Mouse (Mus musculus): ENCODE data around the gene Akap6. TPM values are rescaled to one million over a fixed set of nuclear protein-coding genes. Genes with fewer than 3 reads are reported as not detected.

Akap6 gene
- polyA plus RNA-seq, 1 experiment from 2014 or later: 27.2 TPM

DNA sequence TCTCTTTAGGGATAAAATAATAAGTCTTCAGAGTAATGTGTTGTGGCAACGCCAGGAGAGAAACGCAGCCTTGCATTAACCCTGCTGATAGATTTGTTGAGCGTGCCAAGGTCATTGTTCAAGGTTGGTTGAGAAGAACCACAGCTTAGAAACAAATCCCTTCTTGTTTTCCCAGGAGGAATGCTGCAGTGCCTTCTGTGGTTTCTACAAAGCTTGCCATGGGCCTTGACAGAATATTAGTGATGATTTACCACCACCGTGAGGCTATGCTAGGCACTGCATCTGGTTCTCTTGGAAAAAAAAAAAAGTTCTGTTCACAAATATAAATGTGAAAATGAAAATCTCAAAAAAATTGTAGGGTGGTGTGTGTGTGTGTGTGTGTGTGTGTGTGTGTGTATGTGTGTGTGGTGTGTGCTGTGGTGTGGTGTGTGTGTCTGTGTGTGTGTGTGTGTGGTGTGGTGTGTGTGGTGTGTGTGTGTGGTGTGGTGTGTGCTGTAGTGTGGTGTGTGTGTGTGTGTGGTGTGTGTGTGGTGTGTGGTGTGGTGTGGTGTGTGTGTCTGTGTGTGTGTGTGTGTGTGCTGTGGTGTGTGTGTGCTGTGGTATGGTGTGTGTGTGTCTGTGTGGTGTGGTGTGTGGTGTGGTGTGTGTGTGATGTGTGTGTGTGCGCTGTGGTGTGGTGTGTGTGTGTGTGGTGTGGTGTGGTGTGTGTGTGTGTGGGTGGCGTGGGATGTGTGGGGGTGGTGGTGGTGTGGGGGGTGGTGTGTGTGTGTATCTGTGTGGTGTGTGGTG, 196.7 kb downstream of the Akap6 start:
- Histone ChIP-seq H3K9me3 (no peaks in the 10 kb centered on the region), H3K9ac (no peak overlapping the region), H3K4me3 (no peak overlapping the region), H3K4me2 (no peak overlapping the region), H3K36me3 (no peaks in the 10 kb centered on the region), H3K4me1 (replicated peaks) (peaks cover 37% of the 10 kb centered on the region), H3K27me3 (no peaks in the 10 kb centered on the region), H3K27ac (replicated peaks) (no peak overlapping the region; the same call in 1 of the 2 replicates)
- ATAC-seq (ENCODE audit: low read depth): peak; percentile 55
- 45% methylated on average over 6 of the region's 6 CpGs for WGBS

DNA sequence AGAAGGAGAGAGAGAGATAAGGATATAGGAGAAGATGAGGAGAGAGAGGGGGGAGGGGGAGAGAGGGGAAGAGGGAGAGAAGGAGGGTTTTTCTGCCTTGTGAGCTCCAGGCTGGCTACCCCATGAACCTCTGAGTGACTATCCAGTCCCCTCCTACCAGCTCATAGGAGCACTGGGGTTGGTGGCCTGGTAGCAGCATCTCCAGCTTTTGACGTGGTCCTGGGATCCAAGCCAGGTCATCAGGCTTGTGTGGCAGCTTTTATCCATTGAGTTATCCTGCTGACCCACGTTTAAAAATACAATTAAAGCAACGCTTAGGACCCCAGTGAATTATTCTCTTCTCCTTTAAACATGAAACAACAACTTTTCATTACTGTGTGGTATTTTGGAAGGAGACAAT, 197.6 kb downstream of the Akap6 start:
- H3K9ac ChIP-seq: no peak overlapping the region
- no peak for ATAC-seq (ENCODE audit: low read depth)
- H3K36me3 ChIP-seq: no peaks in the 10 kb centered on the region
- no peak overlapping the region for H3K4me2 ChIP-seq
- 0 out of 2 replicates have a peak overlapping the region, but pooled peaks have one; percentile 23 for H3K27ac ChIP-seq (replicated peaks)
- peaks cover 37% of the 10 kb centered on the region for H3K4me1 ChIP-seq (replicated peaks)
- no peaks in the 10 kb centered on the region for H3K27me3 ChIP-seq
- H3K4me3 ChIP-seq: no peak overlapping the region
- 50% methylated on average over 3 of the region's 3 CpGs for WGBS
- no peaks in the 10 kb centered on the region for H3K9me3 ChIP-seq

DNA sequence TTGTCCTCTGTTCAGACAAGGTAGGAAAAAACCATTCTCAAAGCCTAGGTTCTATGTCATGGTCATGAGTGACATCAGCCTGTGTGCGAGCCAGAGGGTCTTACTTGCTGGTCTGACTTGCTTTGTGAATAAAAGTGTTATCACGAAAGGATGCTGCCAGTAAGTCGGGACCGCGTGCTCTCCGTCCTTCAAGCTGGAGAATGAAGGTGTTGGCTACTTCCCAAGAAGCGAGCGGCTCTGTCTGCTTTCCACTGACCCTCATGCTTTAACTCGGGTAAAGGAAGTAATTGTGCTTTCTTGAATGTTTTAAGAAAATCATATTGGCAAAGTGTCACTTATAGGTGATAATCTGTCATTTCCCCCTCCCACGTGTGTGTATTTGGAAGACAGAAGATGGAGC, 198.9 kb downstream of the Akap6 start:
- H3K4me2 ChIP-seq: no peak overlapping the region
- WGBS: 87% methylated on average over 10 of the region's 10 CpGs
- H3K4me3 ChIP-seq: no peak overlapping the region
- no peaks in the 10 kb centered on the region for H3K36me3 ChIP-seq
- no peak overlapping the region for H3K9ac ChIP-seq
- H3K27ac ChIP-seq (replicated peaks): no peak overlapping the region
- H3K9me3 ChIP-seq: no peaks in the 10 kb centered on the region
- peaks cover 27% of the 10 kb centered on the region for H3K4me1 ChIP-seq (replicated peaks)
- H3K27me3 ChIP-seq: no peaks in the 10 kb centered on the region
- no peak for ATAC-seq (ENCODE audit: low read depth)

DNA sequence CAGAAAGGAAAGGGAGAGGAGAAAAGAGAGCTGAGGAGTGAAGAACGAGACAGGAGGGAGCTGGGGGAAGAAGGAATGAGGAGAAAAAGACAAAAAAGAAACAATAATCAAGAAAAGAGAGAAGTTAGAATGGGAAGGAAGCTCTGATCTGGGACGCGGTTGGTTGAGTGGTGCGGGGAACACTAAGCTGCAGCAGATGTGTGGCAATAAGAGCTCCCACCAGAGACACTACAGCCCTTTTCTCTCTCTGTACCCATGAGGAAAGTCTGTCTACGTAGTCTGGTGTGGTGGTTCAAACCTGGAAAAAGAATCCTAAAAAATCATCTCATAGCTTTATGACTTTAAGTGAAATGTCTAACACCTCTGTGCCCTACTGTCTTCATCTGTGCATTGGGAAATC, 204.9 kb downstream of the Akap6 start:
- no peak overlapping the region for H3K4me3 ChIP-seq
- H3K4me1 ChIP-seq (replicated peaks): no peaks in the 10 kb centered on the region
- no peaks in the 10 kb centered on the region for H3K27me3 ChIP-seq
- H3K4me2 ChIP-seq: no peak overlapping the region
- WGBS: 77% methylated on average over 5 of the region's 5 CpGs
- no peaks in the 10 kb centered on the region for H3K9me3 ChIP-seq
- H3K27ac ChIP-seq (replicated peaks): no peak overlapping the region
- no peak for ATAC-seq (ENCODE audit: low read depth)
- H3K36me3 ChIP-seq: no peaks in the 10 kb centered on the region
- H3K9ac ChIP-seq: no peak overlapping the region

DNA sequence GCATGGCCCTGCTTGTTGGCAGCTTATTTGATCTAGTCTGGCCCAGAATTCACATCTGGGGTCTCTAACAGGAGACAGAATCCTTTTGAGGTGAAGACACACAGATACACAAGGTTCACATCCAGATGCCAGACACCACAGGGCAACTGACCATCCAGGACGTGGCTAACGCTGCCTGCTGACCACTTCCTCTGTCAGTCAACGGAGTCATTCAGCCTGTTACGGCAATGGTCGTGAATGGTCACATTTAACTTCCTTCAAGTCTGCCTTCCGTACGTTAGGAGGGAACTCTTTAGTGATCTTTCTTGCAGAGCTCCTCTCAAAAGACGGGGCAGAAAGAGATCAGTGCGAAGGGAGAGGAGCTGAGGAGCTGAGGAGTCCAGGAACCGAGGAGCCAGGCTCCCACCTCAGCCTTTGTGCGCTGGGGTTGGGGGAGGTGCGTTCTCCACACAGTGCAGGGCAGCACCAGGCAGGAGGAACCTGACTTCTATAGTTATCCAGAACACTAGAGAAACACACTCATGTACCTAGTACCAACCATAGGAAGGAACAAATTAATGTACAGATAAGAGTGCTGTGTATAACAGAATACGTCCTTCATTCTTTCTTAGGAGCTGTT, 209.4 kb downstream of the Akap6 start:
- no peak overlapping the region for H3K4me3 ChIP-seq
- no peak overlapping the region for H3K27ac ChIP-seq (replicated peaks)
- ATAC-seq (ENCODE audit: low read depth): no peak
- no peak overlapping the region for H3K9ac ChIP-seq
- H3K36me3 ChIP-seq: 0 out of 2 replicates have a peak, but pooled peaks cover 3% of the 10 kb centered on the region
- H3K27me3 ChIP-seq: no peaks in the 10 kb centered on the region
- peaks cover 4% of the 10 kb centered on the region; the same call in 1 of the 2 replicates for H3K4me1 ChIP-seq (replicated peaks)
- no peak overlapping the region for H3K4me2 ChIP-seq
- 63% methylated on average over 13 of the region's 13 CpGs for WGBS
- no peaks in the 10 kb centered on the region for H3K9me3 ChIP-seq

DNA sequence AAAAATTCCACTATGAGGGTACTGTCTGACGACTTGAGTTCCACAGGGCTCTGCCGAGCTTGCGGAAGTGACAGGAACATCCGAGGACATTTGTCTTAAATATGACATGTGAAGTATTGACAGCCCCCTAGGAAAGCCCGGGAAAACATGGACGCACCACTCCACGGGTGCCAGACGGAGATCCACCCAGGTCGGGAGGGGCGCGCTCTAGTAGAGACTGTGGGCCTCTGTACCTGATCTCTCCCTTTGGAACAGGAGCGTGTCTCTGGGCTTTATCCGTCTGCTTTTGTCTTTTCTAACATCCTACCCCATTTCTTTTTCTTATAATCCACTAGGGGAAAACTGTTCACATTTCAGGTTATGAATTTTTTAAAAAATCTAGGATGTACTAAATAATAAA, 211.2 kb downstream of the Akap6 start:
- Histone ChIP-seq H3K27me3 (no peaks in the 10 kb centered on the region), H3K4me2 (no peak overlapping the region), H3K4me1 (replicated peaks) (peaks cover 4% of the 10 kb centered on the region; the same call in 1 of the 2 replicates), H3K9me3 (no peaks in the 10 kb centered on the region), H3K27ac (replicated peaks) (no peak overlapping the region), H3K4me3 (no peak overlapping the region), H3K36me3 (0 out of 2 replicates have a peak, but pooled peaks cover 6% of the 10 kb centered on the region), H3K9ac (no peak overlapping the region)
- ATAC-seq (ENCODE audit: low read depth): 0 out of 2 replicates have a peak, but pooled peaks have one; percentile 48
- WGBS: 82% methylated on average over 13 of the region's 13 CpGs

DNA sequence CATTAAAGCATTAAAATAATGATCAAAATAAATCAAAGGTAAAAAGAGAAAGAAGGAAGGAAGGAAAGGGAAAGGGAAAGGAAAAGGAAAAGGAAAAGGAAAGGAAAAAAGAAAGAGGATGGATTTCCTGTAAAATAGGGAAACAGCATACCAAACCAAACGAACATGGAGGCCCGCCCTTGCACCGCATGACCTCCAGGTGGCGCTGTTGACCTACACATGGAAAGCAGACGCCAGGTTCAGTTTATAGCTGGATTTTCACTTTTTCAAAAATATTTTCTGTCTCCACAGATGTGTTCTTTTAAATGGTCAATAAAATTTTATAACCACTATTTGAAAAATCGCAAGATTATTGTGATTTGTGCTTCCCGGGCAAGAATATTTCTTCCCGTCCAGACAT, 211.6 kb downstream of the Akap6 start:
- Histone ChIP-seq H3K9ac (no peak overlapping the region), H3K4me2 (no peak overlapping the region), H3K4me1 (replicated peaks) (peaks cover 4% of the 10 kb centered on the region; the same call in 1 of the 2 replicates), H3K36me3 (0 out of 2 replicates have a peak, but pooled peaks cover 6% of the 10 kb centered on the region), H3K27ac (replicated peaks) (no peak overlapping the region), H3K27me3 (no peaks in the 10 kb centered on the region), H3K4me3 (no peak overlapping the region), H3K9me3 (no peaks in the 10 kb centered on the region)
- no peak for ATAC-seq (ENCODE audit: low read depth)
- WGBS: 16% methylated on average over 8 of the region's 8 CpGs

DNA sequence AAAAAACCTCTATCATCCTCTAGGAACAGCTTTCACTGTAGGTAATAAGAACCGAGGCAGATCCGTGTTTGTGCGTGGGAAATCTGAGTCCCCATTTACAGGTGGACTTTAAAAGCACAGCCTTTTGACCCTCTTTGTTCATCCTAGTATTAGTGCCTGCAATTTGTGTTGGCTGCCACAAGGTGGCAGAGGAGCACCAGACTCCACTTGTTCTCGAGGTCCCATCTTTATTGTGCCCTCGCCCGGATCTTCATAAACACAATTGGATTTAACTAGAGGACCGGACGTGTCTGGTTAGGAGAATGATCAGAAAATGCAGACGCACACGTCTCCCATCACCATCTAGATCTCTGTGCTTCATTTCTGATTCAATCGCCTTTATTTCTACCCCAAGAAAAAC, 219.8 kb downstream of the Akap6 start:
- no peak for ATAC-seq (ENCODE audit: low read depth)
- 21% methylated on average over 11 of the region's 11 CpGs for WGBS
- no peaks in the 10 kb centered on the region for H3K9me3 ChIP-seq
- H3K4me3 ChIP-seq: no peak overlapping the region
- H3K4me2 ChIP-seq: no peak overlapping the region
- no peak overlapping the region for H3K9ac ChIP-seq
- no peaks in the 10 kb centered on the region for H3K27me3 ChIP-seq
- H3K4me1 ChIP-seq (replicated peaks): peaks cover 19% of the 10 kb centered on the region
- H3K27ac ChIP-seq (replicated peaks): no peak overlapping the region
- H3K36me3 ChIP-seq: 0 out of 2 replicates have a peak, but pooled peaks cover 15% of the 10 kb centered on the region

DNA sequence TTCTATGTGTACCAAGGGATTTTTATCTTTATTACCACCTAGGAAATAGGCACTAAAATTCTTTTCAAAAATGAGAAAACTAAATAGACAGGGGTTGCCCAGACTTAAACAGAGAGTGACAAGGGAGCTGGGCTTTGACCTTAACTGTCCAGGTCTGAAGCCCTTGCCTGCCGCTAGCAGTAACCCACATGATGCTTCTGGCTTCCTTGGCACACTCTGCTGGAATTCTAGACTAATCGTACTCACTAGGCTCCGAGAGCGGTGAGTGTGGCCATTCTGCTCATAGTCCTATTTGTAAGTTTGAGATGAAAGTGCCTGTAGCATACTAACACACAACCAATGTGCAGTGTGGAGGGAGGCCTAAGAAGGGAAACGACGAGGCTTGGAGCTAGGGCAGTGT, 223.3 kb downstream of the Akap6 start:
- 93% methylated on average over 6 of the region's 6 CpGs for WGBS
- no peak overlapping the region for H3K27ac ChIP-seq (replicated peaks)
- H3K36me3 ChIP-seq: 0 out of 2 replicates have a peak, but pooled peaks cover 12% of the 10 kb centered on the region
- no peak overlapping the region for H3K9ac ChIP-seq
- H3K4me3 ChIP-seq: no peak overlapping the region
- no peak for ATAC-seq (ENCODE audit: low read depth)
- H3K4me1 ChIP-seq (replicated peaks): peaks cover 39% of the 10 kb centered on the region
- H3K4me2 ChIP-seq: no peak overlapping the region
- H3K9me3 ChIP-seq: no peaks in the 10 kb centered on the region
- no peaks in the 10 kb centered on the region for H3K27me3 ChIP-seq

DNA sequence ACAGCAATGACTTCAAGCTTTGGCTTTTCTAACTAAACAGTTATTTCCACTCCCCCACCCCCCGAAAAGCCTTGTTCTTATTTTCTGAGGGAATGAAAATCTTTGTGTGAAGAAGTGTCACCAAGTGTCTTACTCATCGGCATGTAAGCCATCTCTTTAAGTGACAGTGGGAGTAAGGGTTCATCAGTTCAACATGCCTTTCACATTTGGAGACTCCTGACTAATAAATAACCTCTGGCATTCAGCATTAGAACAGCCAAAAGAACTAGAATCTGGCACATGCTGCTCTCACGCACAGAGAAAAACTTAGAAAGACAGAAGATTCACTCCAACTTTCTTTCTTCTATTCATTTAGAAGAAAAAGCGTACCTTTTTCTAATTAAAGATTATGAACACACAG, 226.3 kb downstream of the Akap6 start:
- H3K9ac ChIP-seq: no peak overlapping the region
- no peaks in the 10 kb centered on the region for H3K9me3 ChIP-seq
- H3K36me3 ChIP-seq: no peaks in the 10 kb centered on the region
- no peaks in the 10 kb centered on the region for H3K27me3 ChIP-seq
- no peak overlapping the region for H3K4me2 ChIP-seq
- 45% methylated on average over 4 of the region's 4 CpGs for WGBS
- no peak overlapping the region for H3K27ac ChIP-seq (replicated peaks)
- H3K4me3 ChIP-seq: no peak overlapping the region
- H3K4me1 ChIP-seq (replicated peaks): peaks cover 32% of the 10 kb centered on the region
- ATAC-seq (ENCODE audit: low read depth): no peak

DNA sequence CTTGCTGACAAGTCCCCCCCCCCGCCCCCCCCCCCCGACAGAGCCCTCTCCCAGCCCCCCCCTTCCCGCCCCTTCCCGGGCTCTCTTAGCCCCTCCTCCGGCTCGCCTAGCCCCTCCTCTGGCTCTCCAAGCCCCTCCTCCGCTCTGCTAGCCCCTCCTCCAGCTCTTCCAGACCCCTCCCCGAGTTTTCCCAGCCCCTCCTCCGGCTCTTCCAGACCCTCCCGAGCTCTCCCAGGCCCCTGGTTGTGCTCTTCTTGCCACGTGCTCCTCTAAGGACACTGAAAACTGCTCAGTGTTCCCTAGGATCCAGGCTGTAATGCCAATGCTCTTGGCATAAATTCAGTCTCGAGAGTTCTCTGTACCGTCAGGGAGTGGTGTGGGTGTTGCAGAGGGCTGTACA, 234.6 kb downstream of the Akap6 start:
- no peak overlapping the region for H3K4me3 ChIP-seq
- 0 out of 2 replicates have a peak, but pooled peaks cover 3% of the 10 kb centered on the region for H3K36me3 ChIP-seq
- no peaks in the 10 kb centered on the region for H3K9me3 ChIP-seq
- H3K4me1 ChIP-seq (replicated peaks): peaks cover 2% of the 10 kb centered on the region; the same call in 1 of the 2 replicates
- no peak overlapping the region for H3K4me2 ChIP-seq
- H3K27ac ChIP-seq (replicated peaks): 0 out of 2 replicates have a peak overlapping the region, but pooled peaks have one; percentile 23
- no peaks in the 10 kb centered on the region for H3K27me3 ChIP-seq
- no peak overlapping the region for H3K9ac ChIP-seq
- 69% methylated on average over 7 of the region's 13 CpGs for WGBS
- peak; percentile 32; the same call in 1 of the 2 replicates for ATAC-seq (ENCODE audit: low read depth)

DNA sequence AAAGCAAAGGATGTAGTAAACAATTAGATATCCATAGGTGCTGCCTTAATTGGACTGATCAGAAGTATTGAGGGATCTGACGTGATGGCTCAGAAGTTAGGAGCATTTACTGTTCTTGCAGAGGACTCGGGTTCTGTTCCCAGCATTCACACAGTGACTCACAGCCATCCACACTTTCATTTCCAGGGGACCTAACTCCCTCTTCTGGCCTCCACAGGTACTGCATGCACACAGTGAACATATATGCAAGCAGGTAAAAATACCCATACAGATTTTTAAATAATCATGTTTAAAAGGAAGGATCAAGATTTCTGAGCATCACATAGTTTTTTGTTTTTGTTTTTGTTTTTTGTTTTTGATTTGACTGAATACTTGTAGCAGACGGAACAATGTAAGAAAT, 235.8 kb downstream of the Akap6 start:
- Histone ChIP-seq H3K9ac (no peak overlapping the region), H3K4me3 (no peak overlapping the region), H3K9me3 (no peaks in the 10 kb centered on the region), H3K36me3 (peaks cover 7% of the 10 kb centered on the region; the same call in 1 of the 2 replicates), H3K27ac (replicated peaks) (no peak overlapping the region), H3K4me2 (no peak overlapping the region), H3K27me3 (no peaks in the 10 kb centered on the region), H3K4me1 (replicated peaks) (peaks cover 14% of the 10 kb centered on the region)
- ATAC-seq (ENCODE audit: low read depth): no peak
- 96% methylated on average over 3 of the region's 3 CpGs for WGBS
